Mouse (Mus musculus) cortical plate, adult 2 months (tissue): ENCODE measurements around the gene Tmem132d.

Experiments
- CTCF ChIP-seq: fragments of 200-500 bp; IDR thresholded peaks from 2 replicates; pipeline ENCODE4 v1.5.1; 2011; ENCODE audit warnings: mild to moderate bottlenecking, control low read depth, low read length; ENCODE audit not compliant: insufficient read depth; ENCODE audit errors: extremely low read depth
- POLR2A ChIP-seq: fragments of 200-500 bp; IDR thresholded peaks from 2 replicates; pipeline ENCODE4 v1.6.1; 2011; ENCODE audit warnings: mild to moderate bottlenecking, low read length, control low read depth; ENCODE audit not compliant: insufficient read depth; ENCODE audit errors: extremely low read depth

DNA sequence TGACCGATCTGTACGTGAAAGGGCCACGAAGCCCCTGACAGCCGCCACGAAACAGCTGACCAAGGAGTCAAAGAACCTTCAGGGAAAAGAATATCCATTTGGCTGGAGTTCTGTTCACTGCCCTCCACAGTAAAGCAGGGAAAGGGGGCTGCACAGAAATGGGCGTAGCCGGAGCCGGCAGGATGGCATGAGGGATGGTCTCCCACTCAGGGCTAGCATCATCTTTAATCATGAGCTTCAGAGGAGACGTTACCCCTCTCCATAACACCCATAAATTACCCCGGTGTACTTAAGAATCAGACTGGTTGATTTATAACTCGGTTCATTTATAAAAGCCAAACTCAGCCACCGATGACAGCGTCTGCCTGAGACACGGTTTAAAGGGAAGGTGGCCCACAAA, 36.9 kb upstream of the Tmem132d start:
- no peak for TF ChIP-seq POLR2A
- no peak for TF ChIP-seq CTCF
